Mouse (Mus musculus): ENCODE data around the gene Samd10. TPM values are rescaled to one million over a fixed set of nuclear protein-coding genes. Genes with fewer than 3 reads are reported as not detected.

Samd10 gene
- total RNA-seq, 1 experiment from 2014 or later: 1.8 TPM

DNA sequence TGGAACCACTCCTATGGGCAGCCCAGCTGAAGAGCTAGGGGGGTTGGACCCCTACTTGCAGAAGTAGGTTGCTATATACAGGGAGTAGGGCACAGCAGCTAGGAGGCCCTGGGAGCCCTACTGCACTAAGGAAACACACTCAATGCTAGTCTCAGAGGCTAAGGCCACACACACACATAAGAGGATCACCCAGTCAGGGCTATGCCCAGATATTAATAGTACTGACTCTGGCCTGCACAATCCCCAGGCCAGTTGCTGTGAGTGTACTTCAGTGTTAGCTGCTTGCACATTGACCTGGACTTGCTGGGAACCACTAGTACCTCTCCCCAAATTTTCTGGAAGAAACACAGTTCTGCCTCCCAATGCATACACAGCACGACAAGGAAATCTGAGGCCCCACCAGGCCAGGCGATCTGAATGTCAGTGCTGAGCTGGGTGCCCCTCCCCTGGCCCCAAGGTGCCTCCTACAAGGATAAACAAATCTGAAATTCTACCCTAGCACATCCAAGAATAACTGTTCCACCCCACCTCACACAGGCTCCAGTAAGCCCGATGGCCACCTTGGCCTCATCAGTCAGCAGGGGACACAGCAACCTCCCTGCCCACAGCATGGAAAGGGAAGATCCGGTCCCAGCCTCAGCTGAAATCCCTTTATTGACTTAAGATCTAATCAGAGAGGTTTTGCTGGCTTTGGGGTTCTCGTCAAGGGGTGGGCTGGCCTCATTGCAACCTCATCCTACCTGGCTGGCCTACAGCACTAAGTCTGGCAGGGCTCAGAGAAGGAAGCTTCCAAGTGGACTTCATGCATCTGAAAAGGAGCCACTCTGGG is 20.0 kb downstream of the Samd10 start:
- ATAC-seq (replicated peaks; ENCODE audit: low read depth, poor library complexity, severe bottlenecking): no peak

DNA sequence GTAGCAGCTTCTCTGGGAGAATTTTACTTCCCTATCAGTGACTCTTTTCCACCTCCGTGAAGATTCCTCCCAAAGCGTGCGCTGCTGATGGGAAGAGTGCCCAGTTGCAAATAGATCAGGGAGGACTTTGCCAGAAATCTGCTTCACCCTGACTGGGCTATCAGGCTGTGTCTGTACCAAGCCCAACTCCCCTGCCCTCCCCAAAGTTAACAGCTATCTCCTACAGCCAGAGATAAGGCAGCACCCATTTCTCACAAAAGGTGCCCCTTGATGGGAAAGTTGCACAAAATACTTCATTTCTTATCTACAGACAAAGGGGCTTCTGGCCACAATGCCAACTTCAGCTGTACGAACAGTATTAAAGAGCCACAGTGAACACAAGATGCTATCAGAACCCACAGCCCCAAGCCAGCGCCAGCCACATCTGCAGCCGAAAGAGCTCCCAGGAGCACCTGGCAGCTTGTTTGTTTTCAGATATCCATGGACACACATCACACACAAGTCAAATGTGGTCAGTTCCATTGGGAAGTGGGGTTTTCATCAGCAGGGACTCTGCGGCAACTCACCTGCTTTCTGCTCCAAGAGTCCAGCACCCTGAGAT is 20.9 kb downstream of the Samd10 start:
- peak; percentile 12; the same call in 1 of the 2 replicates for ATAC-seq (replicated peaks; ENCODE audit: low read depth, poor library complexity, severe bottlenecking)

DNA sequence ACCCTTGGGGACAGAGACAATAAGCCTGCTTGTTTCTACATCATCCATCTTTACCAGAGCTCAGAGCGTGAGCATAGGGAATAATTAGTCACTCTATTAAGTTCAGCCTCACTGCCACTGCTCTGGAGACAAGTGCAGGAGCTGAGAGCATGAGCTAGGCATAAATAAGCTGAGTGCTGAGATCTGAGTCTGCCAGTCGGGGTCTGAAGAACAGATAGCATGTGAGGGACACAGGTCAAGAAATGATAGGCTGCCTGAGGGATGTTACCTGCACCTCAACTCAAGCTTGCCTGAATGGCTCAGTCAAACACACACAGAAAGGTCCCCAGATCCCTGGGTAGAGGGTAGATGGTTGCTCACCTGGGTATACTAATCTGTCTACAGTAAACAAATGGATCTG is 21.9 kb downstream of the Samd10 start:
- ATAC-seq (replicated peaks; ENCODE audit: low read depth, poor library complexity, severe bottlenecking): no peak

DNA sequence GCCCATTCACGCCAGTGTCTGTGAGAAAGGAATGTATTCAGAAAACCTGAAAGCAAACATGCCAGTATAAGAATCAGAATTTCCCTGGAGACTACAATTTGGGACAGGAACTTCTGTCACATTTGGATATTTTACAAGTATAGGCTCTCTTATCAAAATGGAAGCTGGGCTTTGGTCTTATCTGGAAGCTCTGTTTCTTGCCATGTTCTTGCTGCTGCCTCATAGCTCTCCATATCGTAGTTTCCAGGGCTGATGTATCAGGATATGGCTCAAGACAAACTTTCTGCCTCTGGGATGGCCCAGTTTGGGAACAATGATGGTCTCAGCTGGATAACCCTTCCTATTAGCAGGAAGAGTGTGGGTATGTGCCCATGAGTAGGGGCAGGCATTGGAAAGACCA is 22.4 kb downstream of the Samd10 start:
- no peak for ATAC-seq (replicated peaks; ENCODE audit: low read depth, poor library complexity, severe bottlenecking)

DNA sequence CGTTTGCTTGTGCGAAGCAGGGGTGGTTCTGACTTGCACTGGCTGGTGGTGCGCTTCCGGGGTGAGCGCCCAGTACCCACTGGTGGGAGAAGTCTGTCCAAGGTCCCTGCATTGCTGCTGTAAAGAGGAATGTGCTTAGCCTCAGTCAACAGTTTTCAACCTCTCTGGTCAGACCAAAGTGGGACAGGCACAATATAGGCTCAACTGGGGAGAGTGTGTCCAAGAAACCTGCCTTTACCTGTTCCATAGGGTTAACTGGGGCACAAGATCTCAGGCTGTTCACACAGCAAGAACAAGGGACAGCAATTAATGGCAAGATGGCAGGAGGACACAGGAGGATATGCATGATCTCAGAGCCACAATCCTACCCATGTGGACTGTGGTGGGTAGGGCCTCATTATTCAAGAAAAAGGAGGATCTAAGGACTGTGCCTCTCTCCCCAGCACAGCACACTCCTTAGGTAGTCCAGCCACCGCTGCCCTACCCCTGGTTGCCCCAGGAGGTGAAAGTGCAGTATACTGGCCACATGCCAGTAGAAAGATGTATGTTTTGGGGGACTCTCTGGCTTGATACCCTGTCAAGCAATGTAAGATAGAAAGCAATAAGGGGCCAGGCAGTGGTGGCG is 24.0 kb downstream of the Samd10 start:
- ATAC-seq (replicated peaks; ENCODE audit: low read depth, poor library complexity, severe bottlenecking): no peak

DNA sequence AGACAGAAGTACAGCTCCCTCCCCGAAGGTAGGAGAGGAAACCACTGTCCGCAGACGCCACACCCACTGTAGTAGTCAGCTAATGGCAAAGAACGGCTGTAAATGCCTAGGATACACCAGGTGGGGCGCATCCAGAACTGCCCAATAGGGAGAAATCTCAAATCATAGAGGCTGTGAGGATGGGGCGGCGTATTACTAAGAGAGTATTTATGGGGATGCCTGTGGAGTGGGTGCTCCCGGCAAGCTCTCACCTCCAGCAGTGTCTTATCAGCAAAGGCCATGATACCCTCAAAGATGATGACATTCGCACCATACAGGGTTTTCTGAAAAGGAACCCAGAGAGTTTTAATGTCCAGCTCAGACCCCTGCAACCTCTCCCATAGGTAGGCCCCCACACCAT is 25.1 kb downstream of the Samd10 start:
- ATAC-seq (replicated peaks; ENCODE audit: low read depth, poor library complexity, severe bottlenecking): no peak

DNA sequence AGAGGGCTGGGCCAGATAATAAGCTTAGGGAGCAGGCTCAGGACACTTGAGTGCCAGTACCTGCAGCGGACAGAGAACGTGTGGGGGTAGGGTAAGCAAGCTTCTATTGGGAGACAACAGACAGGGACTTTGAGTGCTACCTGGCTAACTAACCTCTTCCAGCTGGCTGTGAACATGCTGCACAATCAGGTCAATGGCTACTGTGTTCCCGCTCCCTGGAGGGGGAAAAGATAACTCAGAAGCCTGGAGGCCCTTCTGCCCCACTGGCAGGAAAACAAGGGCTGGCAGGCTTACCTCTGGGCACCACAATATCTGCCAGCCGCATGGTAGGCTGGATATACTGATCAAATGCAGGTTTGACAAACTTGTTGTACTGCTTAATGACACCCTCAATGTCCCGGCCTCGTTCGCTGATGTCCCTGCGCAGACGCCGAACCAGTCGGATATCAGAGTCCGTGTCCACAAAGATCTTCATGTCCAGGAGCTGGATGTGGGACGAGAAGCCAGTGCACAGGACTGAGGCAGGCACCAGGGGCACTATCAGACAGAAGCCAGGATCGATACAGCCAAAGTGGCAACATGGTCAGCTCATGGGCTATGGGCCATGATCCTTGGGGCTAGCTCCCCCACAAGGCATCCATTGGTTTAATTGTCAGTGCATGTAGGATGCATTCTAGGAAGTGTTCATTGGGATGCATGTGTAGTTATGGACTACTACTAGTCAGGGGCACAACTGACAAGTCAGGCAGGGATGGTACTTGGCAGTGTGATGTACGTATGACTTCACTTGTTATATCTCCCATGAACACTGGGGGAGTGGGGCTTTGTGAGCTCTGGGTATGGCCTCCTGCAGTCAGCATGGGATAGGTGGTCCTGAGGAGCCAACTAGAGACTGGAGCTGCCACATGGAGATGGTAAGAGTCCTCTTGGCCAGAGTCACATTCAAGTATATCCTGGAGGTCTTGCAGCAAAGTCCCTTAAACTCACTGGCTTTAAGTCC is 25.8 kb downstream of the Samd10 start:
- no peak for ATAC-seq (replicated peaks; ENCODE audit: low read depth, poor library complexity, severe bottlenecking)

DNA sequence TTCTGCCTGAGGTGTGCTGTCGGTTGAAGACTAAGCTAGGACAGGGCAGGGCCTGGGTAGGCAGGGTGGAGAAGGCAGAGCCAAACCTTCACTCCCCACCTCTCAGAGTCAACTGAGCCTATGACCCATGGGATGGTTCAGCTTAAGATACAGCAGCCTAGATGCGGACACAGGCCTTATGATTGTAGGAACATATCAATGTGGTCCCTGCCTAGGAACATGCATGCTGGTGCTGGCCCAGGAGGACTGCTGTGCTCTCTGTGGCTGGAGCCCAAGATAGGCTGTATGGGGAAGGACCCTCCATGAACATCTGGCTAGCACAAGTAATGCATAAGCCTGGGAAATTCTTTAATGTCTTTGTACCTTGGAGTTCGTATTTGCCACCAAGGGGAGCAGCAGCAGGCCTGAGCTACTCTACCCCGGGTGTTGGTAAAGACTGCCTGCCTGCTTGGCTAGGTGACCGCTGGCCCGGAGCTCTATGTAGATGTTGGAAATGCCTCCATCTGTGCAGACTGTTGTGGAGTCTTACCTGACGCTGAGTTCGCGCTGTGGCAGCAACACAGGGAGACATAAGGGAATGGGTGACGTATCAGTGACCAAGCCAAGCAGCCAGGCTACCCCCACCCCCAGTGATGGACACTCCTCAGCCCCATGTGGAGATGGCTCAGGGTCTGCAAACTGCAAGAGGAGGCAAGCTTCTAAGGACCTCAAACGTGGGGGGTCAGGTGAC is 26.9 kb downstream of the Samd10 start:
- ATAC-seq (replicated peaks; ENCODE audit: low read depth, poor library complexity, severe bottlenecking): no peak

DNA sequence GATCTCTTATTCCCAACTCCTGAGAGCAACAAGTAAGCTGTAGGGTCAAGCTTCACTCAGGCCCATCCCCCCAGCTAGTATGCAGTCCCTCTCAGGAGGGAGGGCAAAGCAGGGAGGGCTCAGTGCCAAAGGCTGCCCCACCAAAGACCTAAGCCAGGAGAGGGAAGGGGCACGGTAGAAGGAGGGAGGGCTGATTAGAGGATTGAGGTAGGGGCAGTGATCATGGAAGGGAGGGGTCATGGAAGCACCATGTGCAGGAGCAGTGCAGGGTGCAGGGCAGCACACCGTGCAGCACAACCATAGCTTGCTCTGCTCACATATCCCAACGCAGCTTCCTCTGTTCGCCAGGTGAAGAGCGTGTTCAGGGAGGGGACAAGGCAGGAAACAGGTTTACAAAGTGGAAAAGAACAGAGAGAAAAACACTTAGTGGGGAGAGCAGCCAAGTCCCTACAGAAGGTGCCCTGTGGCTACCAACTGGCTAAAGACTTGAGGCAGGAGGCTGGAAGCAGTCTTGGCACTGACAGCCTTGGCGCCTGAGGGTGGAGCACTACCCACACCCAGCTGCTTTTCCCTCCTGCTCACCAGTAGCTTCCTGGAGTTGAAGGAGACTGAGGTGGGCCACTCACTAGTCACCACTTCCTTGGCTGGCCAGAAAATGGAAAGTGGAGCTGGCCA is 28.0 kb downstream of the Samd10 start:
- no peak for ATAC-seq (replicated peaks; ENCODE audit: low read depth, poor library complexity, severe bottlenecking)

DNA sequence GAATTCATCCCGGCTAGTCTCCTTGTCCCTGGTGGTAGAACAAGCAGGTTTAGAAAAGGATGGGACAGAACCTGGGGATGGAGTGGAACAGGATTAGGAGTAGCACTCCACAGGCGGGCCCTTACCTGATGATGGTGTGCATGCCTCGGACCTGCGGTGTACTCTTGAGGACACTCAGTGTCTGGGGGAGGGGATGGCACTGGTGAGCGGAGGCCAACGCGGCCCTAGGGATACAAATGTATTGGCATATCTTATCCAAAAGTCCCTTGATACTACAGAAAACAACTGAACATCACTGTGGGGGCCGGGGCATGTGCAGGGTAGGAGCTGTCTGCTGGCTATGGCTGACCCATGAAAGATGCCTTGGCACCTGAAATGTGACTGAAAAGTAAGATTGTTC is 28.6 kb downstream of the Samd10 start:
- no peak for ATAC-seq (replicated peaks; ENCODE audit: low read depth, poor library complexity, severe bottlenecking)

DNA sequence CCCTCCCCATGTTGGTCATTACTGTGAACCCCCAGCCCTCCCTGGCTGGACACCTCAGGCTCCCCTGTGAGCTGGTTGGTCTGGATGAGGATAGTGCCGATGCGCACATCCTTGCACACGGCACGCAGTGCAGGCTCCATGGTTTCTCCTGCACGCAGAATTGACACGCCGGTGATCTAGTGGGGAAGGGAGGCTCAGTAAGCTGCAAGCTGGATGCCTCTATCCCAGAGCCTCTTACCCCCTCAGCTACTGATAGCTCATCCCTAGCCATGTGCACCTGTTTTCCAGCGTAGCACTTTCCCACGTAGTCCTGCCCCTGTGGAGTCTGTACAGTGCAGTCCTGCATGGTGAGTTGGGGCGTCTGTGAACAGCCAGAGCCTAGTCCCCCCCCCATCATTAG is 29.2 kb downstream of the Samd10 start:
- ATAC-seq (replicated peaks; ENCODE audit: low read depth, poor library complexity, severe bottlenecking): no peak

DNA sequence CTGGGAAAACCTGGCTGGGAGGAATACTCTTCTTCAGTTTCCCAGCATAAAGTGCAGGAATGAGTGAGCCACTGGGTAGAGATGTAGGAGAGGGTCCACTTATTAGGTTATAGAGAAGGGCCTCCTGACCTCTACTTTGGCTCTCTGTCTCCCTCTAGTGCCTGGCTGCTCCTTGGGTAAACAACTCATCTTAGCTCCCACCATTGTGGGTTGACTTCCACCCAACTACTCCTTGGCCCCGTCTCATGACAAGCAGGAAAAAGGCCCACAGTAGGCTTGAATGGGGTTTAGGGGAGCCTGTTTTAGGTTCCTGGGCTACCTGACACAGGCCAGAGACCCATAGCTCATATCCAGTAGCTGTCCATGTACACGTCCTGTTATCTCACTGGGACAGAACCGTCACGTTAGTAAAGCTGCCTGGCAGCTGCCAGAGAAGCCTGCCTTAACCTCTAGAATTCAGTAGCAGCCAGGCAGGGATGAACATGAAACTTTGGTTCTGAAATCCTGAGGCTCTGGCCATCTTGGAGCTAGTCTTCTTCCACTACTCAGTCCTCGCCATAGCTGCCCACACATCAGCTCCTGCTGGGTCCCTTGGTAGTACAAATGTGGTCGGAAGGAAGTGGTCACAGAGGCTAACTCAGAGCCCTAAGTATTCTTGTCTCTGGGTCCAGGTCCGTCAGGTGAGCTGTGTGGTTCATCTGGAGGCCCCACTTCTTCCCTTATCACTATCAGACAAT is 30.6 kb downstream of the Samd10 start:
- ATAC-seq (replicated peaks; ENCODE audit: low read depth, poor library complexity, severe bottlenecking): peak; percentile 91

DNA sequence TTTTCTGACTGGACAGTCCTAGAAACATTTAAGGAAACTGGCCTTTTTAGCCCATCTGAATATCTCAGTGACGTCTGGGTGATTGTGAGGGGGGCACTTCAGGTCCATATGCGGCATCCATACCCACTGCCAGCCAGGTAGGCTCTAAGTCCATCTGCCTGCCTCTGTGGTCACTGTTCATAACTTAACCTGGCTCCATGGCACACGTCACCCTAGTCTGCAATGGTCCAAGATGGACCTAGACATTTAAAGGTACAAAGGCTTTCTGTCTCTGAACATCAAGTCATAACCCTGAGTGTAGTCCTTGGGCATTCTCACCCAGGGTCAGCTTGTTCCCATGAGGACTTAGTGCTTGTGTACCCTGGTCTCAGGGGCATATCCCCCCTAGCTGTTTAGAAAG is 31.7 kb downstream of the Samd10 start:
- no peak for ATAC-seq (replicated peaks; ENCODE audit: low read depth, poor library complexity, severe bottlenecking)

DNA sequence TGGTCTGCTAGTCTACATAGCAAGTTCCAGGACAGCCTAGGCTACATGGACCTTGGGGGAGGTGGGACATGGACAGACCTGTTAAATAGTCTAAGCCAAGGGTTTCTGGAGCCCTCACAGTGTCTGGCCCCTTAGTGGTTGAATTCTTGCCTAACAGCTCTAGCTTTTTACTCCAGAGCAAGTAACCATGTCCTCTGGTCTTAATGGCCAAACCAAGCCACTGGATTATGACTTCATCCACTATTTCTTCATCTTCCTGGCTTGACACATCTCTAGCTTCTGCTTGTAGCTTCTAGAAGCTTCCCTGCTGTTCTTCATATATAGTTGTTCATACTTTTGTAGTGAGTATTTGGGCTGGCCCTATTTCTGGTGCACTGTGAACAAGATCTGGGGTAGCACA is 45.2 kb downstream of the Samd10 start:
- no peak for ATAC-seq (replicated peaks; ENCODE audit: low read depth, poor library complexity, severe bottlenecking)

DNA sequence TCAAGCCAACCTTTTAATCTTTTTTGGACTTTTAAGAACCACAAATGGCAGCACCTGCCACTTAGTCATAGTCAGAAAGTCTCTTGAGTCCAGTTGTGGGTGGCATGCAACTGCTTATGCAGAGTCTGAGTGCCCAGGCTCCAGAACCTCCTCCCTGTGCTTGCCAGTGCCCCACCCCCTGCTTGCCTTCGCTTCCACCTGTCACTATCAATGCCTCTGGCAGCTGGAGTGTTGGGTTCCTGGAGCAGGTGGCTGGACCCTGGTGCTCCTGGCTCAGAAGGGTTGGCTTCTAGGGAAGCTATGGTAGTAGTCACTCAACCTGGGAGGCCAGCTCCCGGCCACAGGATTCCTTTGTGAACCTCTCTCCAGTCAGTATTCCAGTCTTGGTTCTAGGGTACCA is 48.8 kb downstream of the Samd10 start:
- no peak for ATAC-seq (replicated peaks; ENCODE audit: low read depth, poor library complexity, severe bottlenecking)

DNA sequence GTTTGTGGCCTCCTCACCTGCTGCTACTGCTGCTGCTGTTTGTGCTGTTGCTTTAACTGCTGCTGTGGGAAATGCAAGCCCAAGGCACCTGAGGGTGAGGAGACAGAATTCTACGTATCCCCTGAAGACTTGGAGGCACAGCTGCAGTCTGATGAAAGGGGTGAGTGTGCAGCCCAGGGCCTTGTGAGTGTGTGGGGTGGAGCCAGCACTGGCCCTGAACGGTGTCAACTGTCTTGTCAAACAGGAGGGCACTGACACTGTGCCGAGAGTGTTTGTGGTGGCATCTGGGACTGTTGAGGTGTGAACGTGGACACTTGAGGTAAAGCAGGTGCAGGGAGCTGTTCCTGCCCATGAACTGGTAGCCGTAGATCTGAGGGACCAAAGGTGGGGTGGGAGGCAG is 50.3 kb downstream of the Samd10 start:
- peak; percentile 1; the same call in 1 of the 2 replicates for ATAC-seq (replicated peaks; ENCODE audit: low read depth, poor library complexity, severe bottlenecking)

DNA sequence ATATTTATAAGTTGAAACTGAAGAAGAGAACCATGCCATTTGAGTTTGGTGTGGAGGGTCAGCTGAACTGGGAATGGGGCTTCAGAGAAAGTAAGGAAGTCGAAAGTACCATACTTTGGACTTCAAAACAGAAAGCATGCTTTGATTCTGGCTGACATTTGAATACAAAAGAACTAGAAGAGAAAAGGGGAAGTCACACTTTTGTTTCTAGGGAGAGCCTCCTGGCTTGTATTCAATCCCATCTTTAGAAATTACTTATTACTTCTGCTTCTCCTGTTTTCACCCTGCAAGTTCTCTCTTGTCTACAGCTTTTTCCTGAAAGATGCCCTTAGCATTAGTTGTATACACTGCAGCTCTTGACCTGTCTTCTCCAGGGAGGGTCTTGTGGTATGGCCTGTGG is 50.8 kb downstream of the Samd10 start:
- peak; percentile 61 for ATAC-seq (replicated peaks; ENCODE audit: low read depth, poor library complexity, severe bottlenecking)

DNA sequence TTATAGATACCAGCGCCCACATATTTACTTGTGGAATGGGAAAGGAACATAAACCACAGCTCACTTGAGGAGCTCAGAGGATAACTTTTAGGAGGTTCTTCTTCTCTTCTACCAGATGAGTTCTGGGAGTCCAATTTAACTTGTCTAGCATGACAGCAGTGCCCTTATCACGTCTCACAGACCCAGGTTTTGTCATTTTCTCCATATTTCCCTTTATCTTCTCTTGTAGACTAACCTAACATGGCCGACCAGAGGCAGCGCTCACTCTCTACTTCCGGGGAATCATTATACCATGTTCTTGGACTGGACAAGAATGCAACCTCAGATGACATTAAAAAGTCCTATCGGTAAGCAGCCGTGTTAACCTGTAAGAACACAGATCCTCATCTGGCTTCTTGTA is 52.9 kb downstream of the Samd10 start:
- peak; percentile 27; the same call in 1 of the 2 replicates for ATAC-seq (replicated peaks; ENCODE audit: low read depth, poor library complexity, severe bottlenecking)
